Mouse (Mus musculus): ENCODE results near the gene Farp1.

DNA sequence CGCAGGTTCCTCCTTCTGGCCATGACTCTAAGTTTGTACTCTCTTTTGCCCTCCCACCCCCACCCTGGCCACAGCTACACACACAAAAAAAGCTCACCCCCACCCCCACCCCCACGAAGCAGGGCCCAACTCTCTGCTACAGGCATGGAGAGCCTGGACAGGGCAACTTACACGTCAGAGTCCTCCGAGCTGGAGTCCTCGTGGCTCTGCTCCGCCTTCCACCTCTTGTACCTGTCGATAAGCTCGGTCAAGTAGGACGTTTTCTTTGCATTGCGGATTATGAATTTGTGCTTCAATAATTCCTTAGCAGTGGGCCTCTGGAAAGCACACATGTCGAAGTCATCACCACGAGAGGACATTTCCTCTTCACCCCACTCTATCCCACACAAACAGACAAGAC is 259.5 kb downstream of the Farp1 start:
- TF ChIP-seq CTCF (IDR thresholded peaks at IDR 0.05; ENCODE audit: low read depth, low read length): no peak
- TF ChIP-seq EP300 (IDR thresholded peaks at IDR 0.05; ENCODE audit: insufficient read depth, low read depth, low read length): no peak
- TF ChIP-seq POLR2A (IDR thresholded peaks at IDR 0.05; ENCODE audit: insufficient read depth, low read length): no peak
